Mouse (Mus musculus) embryonic facial prominence, embryonic 15.5 days (tissue): ENCODE results near the gene Kcnk3. TPM values are rescaled to one million over a fixed set of nuclear protein-coding genes. Genes with fewer than 3 reads are reported as not detected.

Experiments
- ATAC-seq: fragments of 200-750 bp; cut with Nextera tagmentation; 2 replicates; pipeline ENCODE4 v1.8.0; 2017; ENCODE audit warnings: low read depth, moderate TSS enrichment; ENCODE audit not compliant: insufficient number of reproducible peaks, low FRiP score, low TSS enrichment
- H3K27ac ChIP-seq: fragments of 300-500 bp; sonication (generic); replicated peaks from 2 replicates; pipeline ENCODE4 v1.5.1; 2015; ENCODE audit warnings: mild to moderate bottlenecking, inconsistent platforms
- H3K27me3 ChIP-seq: fragments of 300-500 bp; sonication (generic); 2 replicates; pipeline ENCODE4 v1.6.1; 2015; ENCODE audit warnings: inconsistent platforms
- H3K36me3 ChIP-seq: fragments of 300-500 bp; sonication (generic); 2 replicates; pipeline ENCODE4 v1.6.1; 2015; ENCODE audit warnings: mild to moderate bottlenecking, inconsistent platforms
- H3K4me1 ChIP-seq: fragments of 300-500 bp; sonication (generic); 2 replicates; pipeline ENCODE4 v1.6.1; 2015; ENCODE audit warnings: inconsistent platforms
- H3K4me2 ChIP-seq: fragments of 300-500 bp; sonication (generic); replicated peaks from 2 replicates; pipeline ENCODE4 v1.6.1; 2015; ENCODE audit warnings: mild to moderate bottlenecking, inconsistent platforms
- H3K4me3 ChIP-seq: fragments of 300-500 bp; sonication (generic); replicated peaks from 2 replicates; pipeline ENCODE4 v1.5.1; 2015; ENCODE audit warnings: mild to moderate bottlenecking, inconsistent platforms
- H3K9ac ChIP-seq: fragments of 300-500 bp; sonication (generic); 2 replicates; pipeline ENCODE4 v1.6.1; 2015; ENCODE audit warnings: inconsistent platforms
- H3K9me3 ChIP-seq: fragments of 300-500 bp; sonication (generic); replicated peaks from 2 replicates; pipeline ENCODE4 v1.6.1; 2016; ENCODE audit warnings: inconsistent platforms
- WGBS: fragments of 180-500 bp; shearing (Covaris S2); methylation state at CpG from one replicate; pipeline ENCODE4 v1.1.7; 2015; 5-methylcytosine and 5-hydroxymethylcytosine counted together
- polyA plus RNA-seq: library from polyadenylated mRNA; unstranded; fragments of >200 nt; fragmentation: Nextera tagmentation; extraction: Ambion mirVana; gene quantifications from 2 replicates; pipeline ENCODE4 v1.2.1, GENCODE M21; 2015

Gene Kcnk3
- polyA plus RNA-seq, 1 experiment from 2014 or later: 1.3 TPM

- under 1% methylated on average over 59 of the region's 70 CpGs for WGBS
- no peak overlapping the region for H3K27ac ChIP-seq
- H3K27me3 ChIP-seq: peaks cover 60% of the 10 kb centered on the region
- H3K9me3 ChIP-seq: no peaks in the 10 kb centered on the region
- peaks cover 14% of the 10 kb centered on the region for H3K4me1 ChIP-seq
- 0 out of 2 replicates have a peak overlapping the region, but pooled peaks have one; percentile 7 for H3K9ac ChIP-seq
- H3K4me2 ChIP-seq: peak overlapping the region; percentile 93
- H3K36me3 ChIP-seq: no peaks in the 10 kb centered on the region
- 0 out of 2 replicates have a peak, but pooled peaks have one; percentile 40 for ATAC-seq
- H3K4me3 ChIP-seq: peak overlapping the region; percentile 42
Observed at GRCm38 (mm10) chr5:30588301-30588968, 465 bp downstream of the Kcnk3 start.

GRCm38 (mm10) chr5:30589069-30589468 lies 1.1 kb downstream of the Kcnk3 start:
- Histone ChIP-seq H3K4me2 (peak overlapping the region; percentile 93), H3K4me3 (peak overlapping the region; percentile 42), H3K9ac (no peak overlapping the region), H3K36me3 (no peaks in the 10 kb centered on the region), H3K9me3 (no peaks in the 10 kb centered on the region), H3K4me1 (peaks cover 14% of the 10 kb centered on the region), H3K27ac (no peak overlapping the region), H3K27me3 (peaks cover 57% of the 10 kb centered on the region)
- ATAC-seq: no peak
- WGBS: 40% methylated on average over 4 of the region's 4 CpGs

- Histone ChIP-seq H3K4me1 (peaks cover 14% of the 10 kb centered on the region), H3K9me3 (no peaks in the 10 kb centered on the region), H3K36me3 (no peaks in the 10 kb centered on the region), H3K27ac (no peak overlapping the region), H3K9ac (no peak overlapping the region), H3K27me3 (peaks cover 57% of the 10 kb centered on the region), H3K4me2 (no peak overlapping the region), H3K4me3 (no peak overlapping the region)
- WGBS: 59% methylated on average over 3 of the region's 3 CpGs
- ATAC-seq: no peak
Observed at GRCm38 (mm10) chr5:30589546-30589945, 1.6 kb downstream of the Kcnk3 start.

- H3K4me2 ChIP-seq: no peak overlapping the region
- no peak overlapping the region for H3K4me3 ChIP-seq
- no peak overlapping the region for H3K9ac ChIP-seq
- ATAC-seq: no peak
- no peaks in the 10 kb centered on the region for H3K9me3 ChIP-seq
- 85% methylated on average over 5 of the region's 5 CpGs for WGBS
- H3K27ac ChIP-seq: no peak overlapping the region
- no peaks in the 10 kb centered on the region for H3K36me3 ChIP-seq
- H3K4me1 ChIP-seq: peaks cover 14% of the 10 kb centered on the region
- H3K27me3 ChIP-seq: peaks cover 57% of the 10 kb centered on the region
Observed at GRCm38 (mm10) chr5:30590231-30590630, 2.3 kb downstream of the Kcnk3 start.

GRCm38 (mm10) chr5:30591205-30591731 lies 3.3 kb downstream of the Kcnk3 start:
- H3K9ac ChIP-seq: no peak overlapping the region
- H3K27ac ChIP-seq: no peak overlapping the region
- H3K27me3 ChIP-seq: peaks cover 57% of the 10 kb centered on the region
- no peak overlapping the region for H3K4me2 ChIP-seq
- H3K9me3 ChIP-seq: no peaks in the 10 kb centered on the region
- no peaks in the 10 kb centered on the region for H3K36me3 ChIP-seq
- peaks cover 14% of the 10 kb centered on the region for H3K4me1 ChIP-seq
- ATAC-seq: no peak
- no peak overlapping the region for H3K4me3 ChIP-seq
- WGBS: 55% methylated on average over 5 of the region's 5 CpGs

- H3K4me1 ChIP-seq: peaks cover 14% of the 10 kb centered on the region
- ATAC-seq: no peak
- no peak overlapping the region for H3K9ac ChIP-seq
- H3K9me3 ChIP-seq: no peaks in the 10 kb centered on the region
- H3K27ac ChIP-seq: no peak overlapping the region
- H3K27me3 ChIP-seq: peaks cover 52% of the 10 kb centered on the region
- no peaks in the 10 kb centered on the region for H3K36me3 ChIP-seq
- WGBS: 81% methylated on average over 8 of the region's 8 CpGs
- H3K4me2 ChIP-seq: no peak overlapping the region
- H3K4me3 ChIP-seq: no peak overlapping the region
Observed at GRCm38 (mm10) chr5:30591786-30592185, 3.8 kb downstream of the Kcnk3 start.

- Histone ChIP-seq H3K9ac (no peak overlapping the region), H3K27ac (no peak overlapping the region)
- 74% methylated on average over 11 of the region's 11 CpGs for WGBS
Observed at GRCm38 (mm10) chr5:30592279-30592980, 4.5 kb downstream of the Kcnk3 start.

GRCm38 (mm10) chr5:30593360-30593759 lies 5.4 kb downstream of the Kcnk3 start:
- no peak overlapping the region for H3K4me2 ChIP-seq
- H3K27ac ChIP-seq: no peak overlapping the region
- no peak for ATAC-seq
- H3K4me3 ChIP-seq: no peak overlapping the region
- no peak overlapping the region for H3K9ac ChIP-seq
- peaks cover 37% of the 10 kb centered on the region for H3K27me3 ChIP-seq
- no peaks in the 10 kb centered on the region for H3K9me3 ChIP-seq
- 74% methylated on average over 11 of the region's 11 CpGs for WGBS
- H3K4me1 ChIP-seq: peaks cover 7% of the 10 kb centered on the region
- H3K36me3 ChIP-seq: no peaks in the 10 kb centered on the region

More at GRCm38 (mm10) chr5:30592279-30592980, 4.5 kb downstream of the Kcnk3 start:
- Histone ChIP-seq H3K27me3 (peaks cover 46% of the 10 kb centered on the region), H3K4me1 (peaks cover 14% of the 10 kb centered on the region), H3K4me2 (no peak overlapping the region), H3K4me3 (no peak overlapping the region), H3K9me3 (no peaks in the 10 kb centered on the region), H3K36me3 (no peaks in the 10 kb centered on the region)
- ATAC-seq: no peak

- ATAC-seq: no peak
- Histone ChIP-seq H3K27ac (no peak overlapping the region), H3K27me3 (peaks cover 31% of the 10 kb centered on the region), H3K9ac (no peak overlapping the region), H3K4me2 (no peak overlapping the region), H3K9me3 (no peaks in the 10 kb centered on the region), H3K4me3 (no peak overlapping the region), H3K36me3 (no peaks in the 10 kb centered on the region), H3K4me1 (peaks cover under 1% of the 10 kb centered on the region)
- WGBS: 34% methylated on average over 10 of the region's 10 CpGs
Observed at GRCm38 (mm10) chr5:30593811-30594504, 6.0 kb downstream of the Kcnk3 start.

- no peak overlapping the region for H3K4me2 ChIP-seq
- ATAC-seq: no peak
- H3K9ac ChIP-seq: no peak overlapping the region
- WGBS: 47% methylated on average over 6 of the region's 6 CpGs
- no peaks in the 10 kb centered on the region for H3K9me3 ChIP-seq
- H3K36me3 ChIP-seq: no peaks in the 10 kb centered on the region
- no peak overlapping the region for H3K27ac ChIP-seq
- peaks cover 20% of the 10 kb centered on the region for H3K27me3 ChIP-seq
- H3K4me1 ChIP-seq: no peaks in the 10 kb centered on the region
- no peak overlapping the region for H3K4me3 ChIP-seq
Observed at GRCm38 (mm10) chr5:30594953-30595560, 7.1 kb downstream of the Kcnk3 start.

GRCm38 (mm10) chr5:30601397-30601796 lies 13.4 kb downstream of the Kcnk3 start:
- no peaks in the 10 kb centered on the region for H3K36me3 ChIP-seq
- 30% methylated on average over 4 of the region's 4 CpGs for WGBS
- no peak overlapping the region for H3K4me2 ChIP-seq
- H3K9me3 ChIP-seq: no peaks in the 10 kb centered on the region
- H3K27me3 ChIP-seq: no peaks in the 10 kb centered on the region
- no peak overlapping the region for H3K9ac ChIP-seq
- ATAC-seq: no peak
- no peak overlapping the region for H3K4me3 ChIP-seq
- no peak overlapping the region for H3K27ac ChIP-seq
- no peaks in the 10 kb centered on the region for H3K4me1 ChIP-seq
